Mouse (Mus musculus) 3T3-L1 (cell line): ENCODE results near the gene Traf3ip3.

Experiments
- DNase-seq: peaks from one replicate; pipeline ENCODE4 v3.0.0-alpha.2; 2015; ENCODE audit warnings: low read depth, low spot score

Gene Traf3ip3

DNA sequence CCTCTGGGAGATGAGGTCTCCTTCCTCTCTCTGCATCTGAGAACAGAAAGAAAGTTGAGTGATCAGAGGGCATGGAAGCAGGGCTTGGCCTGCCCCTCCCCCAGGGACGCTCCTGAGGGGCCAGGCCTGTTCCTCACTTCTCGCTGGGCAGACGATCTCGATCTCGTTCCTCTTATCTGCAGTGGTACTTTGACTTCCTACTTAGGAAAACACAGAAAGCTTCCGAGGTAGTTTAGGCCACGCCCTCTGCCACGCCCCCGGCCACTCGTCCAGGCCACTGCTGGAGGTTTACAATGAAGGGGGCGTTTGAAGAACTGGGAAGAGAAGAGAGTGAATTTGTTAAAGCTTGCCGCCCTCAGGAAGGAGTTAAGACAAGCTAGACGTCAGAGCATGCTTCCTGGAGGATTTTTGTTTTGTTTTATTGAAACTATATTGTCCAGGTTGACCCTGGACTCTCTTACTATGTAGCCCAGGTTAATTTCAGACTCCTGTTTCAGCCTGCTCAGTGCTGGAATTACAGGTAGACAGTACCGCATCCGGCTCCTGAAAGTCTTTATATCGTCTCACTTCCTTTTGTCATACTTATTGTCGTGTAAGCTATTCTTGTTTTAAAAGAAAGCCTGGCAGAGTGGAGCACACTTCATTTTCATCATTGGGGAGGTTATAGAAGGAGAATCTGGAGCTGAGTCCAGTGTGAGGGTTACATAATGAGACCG, 41.0 kb downstream of the Traf3ip3 start:
- DNase-seq, result peak; percentile 59

DNA sequence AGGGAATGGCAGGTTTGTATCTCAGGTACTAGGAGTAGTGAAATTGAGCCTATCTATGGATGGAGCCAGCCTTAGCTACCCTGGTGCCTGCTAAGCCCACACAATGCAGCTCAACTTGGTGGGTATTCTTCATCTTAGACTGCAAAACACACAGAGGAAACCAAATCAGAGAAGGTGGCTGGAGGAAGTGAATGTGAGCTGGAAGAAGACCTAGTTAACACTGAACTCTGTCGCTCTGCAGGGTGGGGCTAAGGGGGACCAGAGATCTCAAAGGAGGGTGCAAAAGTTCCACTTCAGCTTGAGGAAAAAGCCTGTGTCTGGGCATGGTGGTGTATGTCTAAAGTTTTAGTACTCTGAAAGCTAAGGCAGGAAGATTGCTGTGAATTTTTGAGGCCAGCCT, 41.9 kb downstream of the Traf3ip3 start:
- DNase-seq, result no peak

DNA sequence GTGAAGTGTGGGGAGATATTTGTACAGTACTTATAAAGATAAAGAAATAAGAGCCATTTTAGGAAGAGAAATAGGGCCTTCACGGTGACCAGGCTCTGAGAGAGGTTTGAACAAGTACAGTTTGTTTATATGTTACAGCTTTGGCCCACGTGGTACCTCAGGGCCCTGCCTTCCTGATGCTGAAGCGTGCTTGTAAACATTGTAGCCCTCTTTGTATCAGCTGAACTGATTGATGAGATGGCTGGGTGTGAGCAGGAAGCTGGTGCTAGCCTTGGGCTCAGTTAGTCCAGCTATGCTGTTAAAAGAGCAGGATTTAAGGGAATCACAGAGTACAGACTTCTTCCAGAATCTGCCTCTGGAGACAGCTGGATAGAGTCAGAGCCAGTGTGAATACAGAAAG, 42.3 kb downstream of the Traf3ip3 start:
- no peak for DNase-seq

DNA sequence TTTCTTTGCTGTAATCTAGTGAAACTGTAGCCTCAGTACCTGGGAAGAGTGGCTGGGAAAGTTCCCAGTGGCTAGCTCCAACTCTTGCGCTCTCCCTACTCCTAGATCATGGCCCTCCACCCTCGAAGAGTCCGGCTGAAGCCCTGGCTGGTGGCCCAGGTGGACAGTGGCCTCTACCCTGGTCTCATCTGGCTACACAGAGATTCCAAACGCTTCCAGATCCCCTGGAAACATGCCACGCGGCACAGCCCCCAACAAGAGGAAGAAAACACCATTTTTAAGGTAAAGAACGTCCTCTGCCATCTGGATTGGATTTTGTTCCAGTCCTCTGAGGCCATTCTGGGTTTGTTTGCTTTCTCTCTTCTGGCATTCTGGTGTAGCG, 44.4 kb downstream of the Traf3ip3 start:
- DNase-seq, result no peak

DNA sequence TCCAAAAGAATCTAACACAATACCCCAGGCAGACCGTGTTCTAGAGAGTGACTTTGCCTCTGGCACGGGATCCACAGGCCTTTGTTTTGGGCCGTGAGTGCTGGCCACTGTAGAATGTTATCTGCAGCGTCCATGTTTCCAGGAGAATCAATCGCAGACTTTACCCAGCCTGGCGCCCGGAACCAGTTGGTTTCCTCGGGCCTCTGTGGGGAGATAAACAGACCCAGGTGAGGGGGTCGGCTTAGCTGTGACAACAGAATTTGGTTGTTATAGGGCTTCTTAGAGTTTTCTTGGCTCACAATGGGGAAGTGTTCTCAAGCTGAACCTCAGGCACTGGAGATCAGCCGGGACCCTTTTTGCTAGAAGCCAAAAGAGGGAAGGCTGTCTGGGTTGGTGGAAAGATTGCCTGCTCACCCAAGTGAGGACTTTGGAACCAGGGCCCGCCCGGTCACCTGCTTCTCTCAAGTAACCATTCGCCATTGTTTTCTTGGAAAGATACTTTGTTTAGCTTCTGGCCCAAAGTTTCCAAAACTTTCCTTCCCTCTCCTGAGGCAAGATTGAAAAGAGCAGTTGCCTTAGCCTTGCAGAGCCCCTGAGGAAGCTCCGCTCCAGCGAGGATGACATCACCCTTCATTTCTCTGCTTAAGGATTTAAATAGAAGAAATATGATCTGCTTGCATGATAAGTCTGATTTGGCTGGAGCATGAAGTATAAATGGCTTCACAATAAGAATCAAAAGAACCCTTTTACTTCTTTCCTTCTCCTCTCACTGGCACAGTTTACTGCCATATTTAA, 45.0 kb downstream of the Traf3ip3 start:
- DNase-seq, result peak; percentile 23

DNA sequence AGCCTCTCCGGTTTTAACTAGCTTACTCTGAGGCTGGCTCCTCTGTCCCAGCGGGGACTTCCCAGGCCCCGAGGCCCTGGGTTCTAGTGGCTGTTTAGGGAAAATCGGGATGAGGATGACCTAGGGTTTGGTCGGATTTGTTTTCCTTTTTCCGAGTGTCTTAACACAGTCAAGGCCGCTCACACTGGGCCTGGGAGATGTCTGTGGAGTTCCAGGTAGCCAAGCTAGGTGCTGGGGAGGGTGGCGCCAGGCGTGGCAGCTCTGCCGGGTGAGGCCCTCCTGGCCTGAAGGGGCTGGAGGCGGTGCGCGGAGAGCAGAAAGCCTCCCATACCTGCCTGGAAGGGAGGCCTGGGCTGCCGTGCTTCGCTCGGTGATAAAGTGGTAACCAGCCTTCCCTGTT, 47.9 kb downstream of the Traf3ip3 start:
- DNase-seq, result no peak

DNA sequence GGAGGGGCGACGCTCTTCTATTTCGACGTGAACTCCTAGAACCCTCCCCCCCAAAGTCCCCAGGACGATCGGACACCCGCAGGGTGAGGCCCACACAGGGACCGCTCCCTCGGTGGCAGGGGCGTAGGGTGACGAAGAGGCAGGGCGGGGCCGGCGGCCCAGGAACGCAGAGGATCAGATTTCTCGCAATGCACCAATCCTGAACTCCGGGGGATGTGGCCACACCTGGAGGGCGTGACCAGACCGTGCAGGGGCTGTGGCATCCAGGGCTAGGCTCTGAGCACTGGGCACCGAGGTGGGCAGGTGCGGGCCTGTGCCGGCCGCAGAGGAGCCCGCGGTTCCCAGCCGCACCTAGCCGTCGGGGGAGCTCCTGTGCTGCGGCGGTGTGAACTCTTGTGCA, 48.6 kb downstream of the Traf3ip3 start, which contains the start of gene Irf6:
TSS of gene Irf6 (plus strand) at position 240 of the 400 bp plus-strand sequence.
- DNase-seq, result no peak

DNA sequence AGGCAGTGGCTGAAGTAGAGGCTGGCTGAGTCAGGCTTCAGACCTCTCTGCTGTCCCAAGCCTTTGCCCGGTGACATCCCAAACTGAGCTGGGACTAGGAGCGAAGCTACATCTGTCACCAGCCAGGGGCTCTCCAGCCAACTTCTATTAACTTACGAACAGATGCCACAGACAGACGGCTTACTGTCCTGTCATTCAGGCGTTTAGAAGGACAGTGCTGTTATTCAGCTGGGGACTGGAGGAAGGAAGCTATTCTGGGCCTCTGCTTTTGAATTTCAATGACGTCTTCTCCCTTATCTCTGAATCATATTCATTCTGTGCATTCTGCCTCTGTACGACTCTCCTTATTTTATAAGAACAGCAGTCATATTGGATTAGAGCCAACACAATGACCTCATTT, 50.4 kb downstream of the Traf3ip3 start:
- no peak for DNase-seq

DNA sequence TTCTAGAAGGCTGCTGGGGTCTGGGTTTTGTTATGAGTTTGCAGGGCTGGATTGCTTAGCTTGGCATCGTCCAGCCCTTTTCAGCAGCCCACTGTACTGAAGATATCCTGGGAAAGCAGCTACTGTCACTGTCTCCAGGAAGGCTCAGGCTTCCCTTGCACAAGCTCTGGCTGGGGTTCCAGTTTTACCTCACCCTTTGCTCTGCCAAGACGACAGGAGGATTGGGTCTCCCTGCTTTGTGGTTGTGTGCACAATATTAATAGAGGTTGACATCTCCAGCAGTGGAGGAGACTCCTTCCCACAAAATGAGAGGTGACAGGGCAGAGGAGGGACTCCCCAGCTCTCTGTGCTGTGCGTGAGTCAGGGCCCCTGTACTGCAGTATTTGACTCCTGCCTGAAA, 52.3 kb downstream of the Traf3ip3 start:
- no peak for DNase-seq

DNA sequence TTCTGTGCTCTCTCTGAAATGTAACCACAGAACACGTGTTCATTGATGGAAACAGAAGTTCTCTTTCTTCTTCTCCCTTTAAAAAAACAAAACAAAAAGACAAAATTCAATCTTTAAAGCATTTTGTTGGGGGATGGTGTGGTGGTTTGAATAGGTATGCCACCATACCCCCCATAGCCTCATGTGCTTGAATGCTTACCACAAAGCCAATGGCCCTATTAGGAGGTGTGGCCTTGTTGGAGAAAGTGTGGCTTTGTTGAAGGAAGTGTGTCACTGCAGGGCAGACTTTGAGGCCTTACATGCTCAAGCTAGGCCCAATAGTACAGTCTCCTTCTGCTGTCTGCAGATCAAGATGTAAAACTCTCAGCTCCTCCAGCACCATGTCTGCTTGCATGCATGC, 55.1 kb downstream of the Traf3ip3 start:
- DNase-seq, result no peak

DNA sequence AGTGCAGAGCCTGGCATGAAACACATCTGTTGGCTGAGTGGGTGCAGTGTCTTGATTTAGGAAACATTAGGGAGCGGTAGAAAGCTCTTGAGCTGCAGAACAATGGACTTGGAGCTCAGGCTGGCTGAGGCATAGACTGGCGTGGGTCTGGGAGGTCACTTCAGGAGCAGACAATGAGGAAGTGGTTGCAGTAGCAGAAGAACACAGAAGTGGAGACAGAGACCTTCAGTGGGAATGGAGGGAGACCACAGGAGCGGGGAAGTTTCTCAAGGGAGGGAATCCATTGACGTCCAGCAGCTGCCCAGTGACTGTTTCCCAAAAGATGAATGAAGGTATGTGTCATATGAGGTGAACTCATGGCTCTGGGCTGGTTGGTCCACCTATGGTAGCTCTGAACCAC, 56.4 kb downstream of the Traf3ip3 start:
- DNase-seq, result no peak

DNA sequence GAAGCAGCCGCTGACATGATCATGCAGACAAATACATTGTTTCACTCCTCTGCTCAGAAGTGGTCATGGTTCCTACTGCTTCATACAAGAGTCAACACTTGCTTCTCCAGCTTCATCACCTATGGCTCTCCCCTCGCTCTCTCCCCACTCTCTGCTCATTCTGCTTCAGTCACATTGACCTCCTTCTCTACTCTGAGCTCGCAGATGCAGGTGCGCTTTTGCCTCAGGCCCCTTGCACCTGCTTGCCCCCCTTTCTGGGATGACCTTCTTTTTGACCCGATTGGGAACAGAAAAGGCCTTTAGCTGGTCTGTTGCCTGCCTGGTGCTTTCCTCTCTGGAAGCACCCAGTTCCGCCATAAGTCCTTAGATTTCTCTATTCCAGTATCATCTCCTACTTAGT, 57.0 kb downstream of the Traf3ip3 start:
- no peak for DNase-seq

DNA sequence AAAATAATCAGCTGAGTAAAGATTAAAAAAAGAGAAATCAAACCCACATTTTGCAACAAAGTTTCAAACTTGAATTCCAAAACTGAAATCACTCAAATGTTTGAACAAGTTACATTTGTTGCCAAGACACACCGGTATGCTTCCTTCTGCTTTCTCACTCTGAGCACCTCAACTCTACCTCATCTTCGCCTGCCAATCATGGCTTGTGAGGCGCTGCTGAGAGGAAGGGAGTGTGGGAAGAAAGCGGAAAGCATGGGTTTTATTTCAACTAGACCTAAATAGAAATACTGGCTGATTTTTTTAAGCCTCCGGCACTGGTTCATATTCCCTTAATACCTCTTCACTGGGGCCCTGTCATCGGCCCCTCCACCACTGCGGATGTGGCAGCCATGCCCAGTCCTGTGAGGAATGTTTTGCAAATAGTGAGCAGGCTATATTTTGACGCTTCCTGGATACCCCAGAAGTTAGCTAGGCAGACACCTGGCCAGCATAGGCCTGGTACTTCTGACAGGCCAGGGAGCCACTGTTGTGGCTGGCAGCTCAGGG, 58.9 kb downstream of the Traf3ip3 start:
- DNase-seq, result no peak

DNA sequence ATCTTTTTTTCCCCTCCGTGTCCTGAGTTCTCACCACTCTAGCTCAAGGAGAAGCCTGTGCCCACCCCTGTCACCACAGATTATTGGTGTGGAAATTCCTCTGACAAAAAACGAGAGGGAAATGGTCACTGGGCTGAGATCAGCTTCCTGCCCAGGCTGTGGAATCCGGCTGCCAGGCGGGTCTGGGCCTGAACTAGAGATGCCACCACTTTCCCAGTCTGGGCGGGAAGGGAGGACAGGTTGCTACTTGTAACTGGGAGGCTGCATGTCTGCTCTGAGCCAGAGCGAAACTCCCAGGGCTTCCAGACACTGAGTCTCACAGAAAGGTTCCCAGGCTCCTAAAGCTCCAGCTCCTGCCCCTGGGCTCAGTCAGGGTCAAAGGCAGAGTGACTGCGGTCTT, 60.4 kb downstream of the Traf3ip3 start:
- DNase-seq, result no peak

DNA sequence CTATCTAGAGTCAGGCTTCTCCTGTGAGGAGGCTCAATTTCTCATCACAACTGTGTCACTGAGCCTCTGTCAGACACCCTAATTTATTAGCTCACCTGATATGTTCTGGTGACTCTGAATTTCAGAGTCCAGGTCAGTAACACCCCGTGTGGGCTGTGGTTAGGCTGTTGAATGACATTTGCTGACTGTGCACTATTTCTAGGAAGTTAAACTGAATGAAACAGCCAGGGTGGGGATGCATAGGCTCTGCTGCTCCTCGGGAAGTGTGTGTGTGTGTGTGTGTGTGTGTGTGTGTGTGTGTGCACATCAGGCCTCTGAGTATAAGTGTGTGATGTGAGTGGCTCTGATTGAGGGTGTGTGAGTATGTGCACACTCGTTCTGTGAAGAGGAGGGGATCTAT, 62.8 kb downstream of the Traf3ip3 start:
- DNase-seq, result no peak

DNA sequence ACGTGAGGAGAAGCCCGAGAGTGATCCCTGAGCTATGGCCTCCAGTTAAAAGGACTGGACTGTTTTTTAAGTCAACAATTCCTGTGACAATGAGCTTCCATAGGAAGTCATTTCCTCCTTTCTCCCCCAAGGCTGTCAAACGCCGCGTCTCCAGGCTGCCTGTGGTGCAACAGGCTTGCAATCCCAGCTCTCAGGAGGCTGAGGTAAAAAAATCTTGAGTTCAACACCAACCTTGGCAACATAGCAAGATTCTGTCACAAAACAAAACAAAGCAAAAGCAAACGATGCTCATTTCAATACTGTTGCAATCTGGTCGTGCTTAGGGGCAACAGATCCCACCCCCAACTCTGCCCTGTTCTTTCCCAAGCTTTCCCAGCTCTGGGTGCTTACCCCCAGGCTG, 63.4 kb downstream of the Traf3ip3 start:
- DNase-seq, result peak; percentile 62

DNA sequence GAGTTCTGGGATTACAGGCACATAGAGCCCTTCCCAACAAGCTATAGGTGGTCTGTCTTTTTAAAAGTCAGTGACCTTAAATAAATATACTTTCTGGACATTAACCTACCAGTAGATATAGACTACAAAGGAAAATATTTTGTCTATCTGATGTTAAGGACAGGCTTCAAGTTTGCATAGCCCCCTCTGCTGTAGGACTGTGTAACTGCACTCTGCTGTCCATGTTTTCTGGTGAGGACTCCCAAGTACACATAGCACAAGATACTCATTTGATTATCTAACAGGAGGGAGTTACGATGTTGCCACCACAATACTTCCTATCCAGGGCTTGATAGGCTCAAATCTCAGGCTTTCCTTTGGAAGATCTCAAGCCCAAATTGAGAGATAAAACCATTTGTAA, 67.8 kb downstream of the Traf3ip3 start:
- DNase-seq, result peak; percentile 17

DNA sequence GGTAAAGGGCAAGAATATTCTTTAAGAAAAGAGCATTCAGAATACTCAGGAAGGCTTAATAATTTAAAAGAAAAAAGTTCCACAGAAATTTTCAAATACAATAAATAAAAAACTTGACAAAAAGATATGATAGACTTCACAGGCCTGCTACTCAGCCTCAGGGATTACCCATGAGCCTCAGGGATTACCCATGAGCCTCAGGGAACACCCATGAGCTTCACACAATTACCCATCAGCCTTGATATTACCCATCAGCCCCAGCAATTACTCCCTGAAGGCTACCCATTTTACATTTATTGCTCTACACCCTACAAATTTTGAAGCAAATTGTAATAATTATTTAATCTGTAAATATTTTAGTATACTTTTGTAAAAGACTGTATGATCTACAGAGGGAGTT, 69.1 kb downstream of the Traf3ip3 start:
- DNase-seq, result no peak

DNA sequence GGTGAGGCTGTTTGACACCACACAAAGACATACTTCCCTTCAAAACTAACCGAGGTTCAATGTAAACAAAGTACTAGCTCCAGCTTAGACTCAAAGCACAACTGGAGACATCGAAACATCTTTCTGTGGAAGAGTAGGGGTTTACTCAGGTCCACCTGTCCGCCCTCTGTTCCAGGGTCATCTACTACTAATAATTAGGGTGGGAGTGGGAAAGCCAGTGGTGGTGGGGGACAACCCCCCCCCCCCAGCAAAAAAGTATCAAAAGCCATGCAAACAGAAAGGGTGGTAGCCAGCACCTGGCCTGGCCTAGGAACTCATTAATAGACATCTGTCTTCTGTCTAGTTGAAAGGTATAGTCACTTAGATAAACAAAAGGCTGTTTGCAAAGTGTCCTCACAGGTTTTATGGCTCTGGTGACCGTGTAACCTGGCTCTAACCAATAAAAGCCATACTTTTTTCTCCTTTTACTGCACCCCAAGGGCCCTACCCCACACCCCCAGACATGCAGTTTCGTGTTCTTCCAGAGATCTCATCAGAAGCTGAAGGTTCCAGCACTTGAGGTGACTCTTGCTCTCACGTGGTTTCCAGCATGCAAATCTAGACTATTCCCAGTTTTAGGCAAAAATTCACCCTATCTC, 70.1 kb downstream of the Traf3ip3 start:
- no peak for DNase-seq

DNA sequence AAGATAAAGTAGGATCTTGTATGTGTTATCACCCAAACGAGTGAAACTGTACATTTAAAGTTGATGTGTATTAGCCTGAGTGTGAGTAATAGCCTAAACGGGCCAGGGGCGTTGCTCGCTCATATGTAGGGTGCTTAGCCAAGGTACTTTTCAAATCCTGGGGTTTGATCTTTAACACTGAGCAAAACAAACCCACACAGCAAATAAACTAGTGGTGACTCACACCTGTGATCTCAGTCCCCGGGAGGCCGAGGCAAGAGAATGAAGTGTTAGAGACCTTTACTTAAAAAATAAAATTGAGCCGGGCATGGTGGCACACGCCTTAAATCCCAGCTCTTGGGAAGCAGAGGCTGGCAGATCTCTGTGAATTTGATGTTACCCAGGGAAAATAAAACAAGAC, 70.7 kb downstream of the Traf3ip3 start:
- DNase-seq, result peak; percentile 60

DNA sequence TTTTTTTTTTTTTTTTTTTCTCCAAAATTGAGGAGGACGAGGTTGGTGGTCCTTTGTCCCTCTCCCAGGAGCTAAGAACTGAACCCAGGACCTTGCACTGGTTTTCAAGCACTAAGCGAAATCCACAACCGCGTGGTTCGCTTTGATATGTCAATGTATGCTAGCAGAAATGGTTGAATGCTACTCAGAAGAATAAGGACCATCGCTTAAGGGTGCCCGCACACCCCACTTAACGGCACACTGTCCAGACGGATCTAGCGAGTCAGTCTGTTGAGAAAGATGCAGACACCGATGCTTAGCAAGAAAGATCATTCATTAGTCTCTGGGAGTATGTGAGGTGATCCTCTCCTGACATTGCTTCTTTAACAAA, 71.1 kb downstream of the Traf3ip3 start:
- DNase-seq, result no peak

DNA sequence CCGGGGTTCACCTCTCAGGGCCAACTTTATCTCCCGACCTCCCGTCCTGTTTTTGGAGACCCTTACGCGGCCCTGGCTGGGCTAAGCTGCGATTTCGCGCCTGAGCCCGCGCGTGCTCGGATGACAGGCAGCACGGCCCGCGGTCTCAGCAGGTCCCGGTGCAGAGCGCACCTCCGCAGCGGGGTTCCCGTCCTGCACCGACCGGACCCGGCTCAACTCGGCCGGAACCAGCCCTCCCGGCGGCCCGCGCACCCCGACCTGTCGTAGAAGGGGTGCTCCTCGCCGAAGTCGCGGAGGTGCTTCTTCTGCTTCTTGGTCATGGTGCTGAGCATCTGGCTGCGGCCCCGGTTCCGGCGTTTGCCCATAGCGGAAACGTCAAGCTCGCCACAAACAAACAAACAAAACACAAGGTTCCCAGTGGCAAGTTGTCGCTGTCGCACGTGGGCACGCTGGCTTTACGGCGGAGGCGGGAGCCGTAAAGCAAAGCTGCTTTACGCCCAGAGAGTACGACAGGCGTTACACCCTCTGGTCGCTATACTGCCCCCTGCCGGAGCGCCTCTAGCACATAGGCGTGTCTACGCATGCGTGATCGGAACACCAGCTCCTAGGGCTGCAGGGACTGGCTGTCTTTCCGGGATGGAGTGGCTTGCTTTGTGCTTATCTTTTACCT, 71.6 kb downstream of the Traf3ip3 start, which contains the start of gene Diexf:
TSS of gene Diexf (minus strand) at position 487 of the 670 bp plus-strand sequence.
- peak; percentile 99 for DNase-seq
